Comparison of ENCODE assay signal across 30 mouse cellular contexts in the genomic region with DNA sequence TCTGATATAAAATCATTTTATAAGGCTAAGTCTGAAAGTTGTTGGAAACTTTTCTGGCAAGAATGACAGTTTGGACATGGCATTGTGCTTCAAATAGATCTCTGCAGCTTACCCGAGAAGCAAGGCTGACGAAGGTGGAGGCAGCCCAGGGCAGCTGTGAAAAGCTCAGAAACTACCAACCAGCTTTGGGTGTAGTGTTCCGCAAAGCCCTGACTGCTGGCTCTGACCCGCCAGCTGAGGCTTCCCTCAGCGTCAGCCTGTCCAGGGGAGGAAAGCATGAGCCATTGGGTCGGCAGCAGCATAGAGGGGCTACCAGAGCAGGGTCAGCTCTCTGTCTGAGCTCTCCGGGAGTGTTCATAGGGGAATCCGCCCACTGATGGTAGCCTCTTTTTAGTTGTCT. TPM values are rescaled to one million over a fixed set of nuclear protein-coding genes. Genes with fewer than 3 reads are reported as not detected.
DNase-seq lines count a peak whose midpoint lies in the region; ATAC-seq and TF ChIP-seq lines count a peak whose summit lies in the region.
"Had no signal": no experiment of that assay in that cellular context is flagged by ENCODE, and none has a peak within 500 bp of the region (broad histone marks: within the 10 kb centered on the region; RNA-seq: fewer than 3 reads in every experiment).

No protein-coding gene starts in this region.

- H3K36me3 ChIP-seq in kidney, embryonic 16.5 days (ENCODE audit: insufficient read depth, low read length), result no peaks in the 10 kb centered on the region
- no peaks in the 10 kb centered on the region for H3K36me3 ChIP-seq in limb, embryonic 12.5 days
- H3K36me3 ChIP-seq in liver, postnatal 0 days (replicated peaks; ENCODE audit: insufficient read depth, low read length), result no peaks in the 10 kb centered on the region; the same call in 1 of the 2 replicates
- H3K36me3 ChIP-seq: embryonic facial prominence, embryonic 15.5 days; forebrain, embryonic 12.5 days; heart, embryonic 10.5 days; heart, embryonic 15.5 days; lung, embryonic 15.5 days; neural tube, embryonic 12.5 days had no signal

- peak; percentile 55 for DNase-seq in gastrocnemius, adult 2 months
- DNase-seq in gastrocnemius, postnatal 4 days (ENCODE audit: low spot score in 2 of 2), result no peak
- no peak for DNase-seq in kidney, adult 8-10 months
- DNase-seq in 3T3-L1 (ENCODE audit: low read depth, low spot score), result peak; percentile 3
- no peak for DNase-seq in liver, postnatal 0 days
- DNase-seq: adrenal gland, postnatal 25 days; cerebellum, adult 18-20 months; cerebellum, postnatal 10 days; forebrain, postnatal 0 days; heart, adult 11 months; right cerebral cortex, adult 18-20 months; thymus, adult 2 months; thymus, postnatal 36 days had no signal

- no peak overlapping the region for H3K9ac ChIP-seq in kidney, embryonic 16.5 days (replicated peaks; ENCODE audit: low read length)
- no peak overlapping the region for H3K9ac ChIP-seq in limb, embryonic 12.5 days (replicated peaks)
- H3K9ac ChIP-seq in liver, postnatal 0 days (replicated peaks), result no peak overlapping the region
- H3K9ac ChIP-seq: embryonic facial prominence, embryonic 15.5 days; forebrain, embryonic 12.5 days; forebrain, postnatal 0 days; heart, embryonic 15.5 days; liver, embryonic 15.5 days; lung, embryonic 15.5 days; neural tube, embryonic 12.5 days had no signal

- H3K4me3 ChIP-seq in gastrocnemius, adult 2 months, result peak overlapping the region; percentile 40
- H3K4me3 ChIP-seq in kidney, embryonic 16.5 days (ENCODE audit: low read length), result no peak overlapping the region
- no peak overlapping the region for H3K4me3 ChIP-seq in limb, embryonic 12.5 days (replicated peaks)
- H3K4me3 ChIP-seq in liver, postnatal 0 days (ENCODE audit: low read depth, low read length), result no peak overlapping the region
- H3K4me3 ChIP-seq: embryonic facial prominence, embryonic 15.5 days; forebrain, embryonic 12.5 days; heart, embryonic 10.5 days; heart, embryonic 15.5 days; liver, embryonic 15.5 days; lung, embryonic 15.5 days; midbrain, embryonic 10.5 days; myocyte; neural tube, embryonic 12.5 days had no signal

- 55% methylated on average over 8 of the region's 8 CpGs for WGBS in kidney, embryonic 16.5 days
- WGBS in limb, embryonic 12.5 days, result 74% methylated on average over 8 of the region's 8 CpGs
- 81% methylated on average over 8 of the region's 8 CpGs for WGBS in liver, postnatal 0 days (ENCODE audit: insufficient replicate concordance)

- H3K9me3 ChIP-seq in kidney, embryonic 16.5 days (ENCODE audit: low read length), result no peaks in the 10 kb centered on the region
- no peaks in the 10 kb centered on the region for H3K9me3 ChIP-seq in limb, embryonic 12.5 days
- H3K9me3 ChIP-seq in liver, postnatal 0 days (ENCODE audit: low read length), result no peaks in the 10 kb centered on the region
- H3K9me3 ChIP-seq: embryonic facial prominence, embryonic 15.5 days; forebrain, embryonic 12.5 days; heart, embryonic 10.5 days; heart, embryonic 15.5 days; liver, embryonic 15.5 days; lung, embryonic 15.5 days; midbrain, embryonic 10.5 days; neural tube, embryonic 12.5 days had no signal

- intact Hi-C loops in gastrocnemius, adult 2 months (cut with DNase I), result no loop called here

- peaks cover 41% of the 10 kb centered on the region for H3K4me1 ChIP-seq in kidney, embryonic 16.5 days (ENCODE audit: insufficient read depth, low read length)
- H3K4me1 ChIP-seq in limb, embryonic 12.5 days (replicated peaks), result peaks cover 70% of the 10 kb centered on the region
- H3K4me1 ChIP-seq in liver, postnatal 0 days (ENCODE audit: insufficient read depth), result peaks cover 22% of the 10 kb centered on the region

- no peak for TF ChIP-seq EP300 in liver, postnatal 0 days (IDR thresholded peaks at IDR 0.05; ENCODE audit: low read depth)

- no peak for TF ChIP-seq CTCF in gastrocnemius, adult 2 months (IDR thresholded peaks at IDR 0.05)
- TF ChIP-seq CTCF in liver, postnatal 0 days (IDR thresholded peaks at IDR 0.05; ENCODE audit: low read depth), result no peak

- H3K27me3 ChIP-seq in kidney, embryonic 16.5 days (ENCODE audit: insufficient read depth, low read length), result no peaks in the 10 kb centered on the region
- H3K27me3 ChIP-seq in limb, embryonic 12.5 days, result no peaks in the 10 kb centered on the region
- no peaks in the 10 kb centered on the region for H3K27me3 ChIP-seq in liver, postnatal 0 days (ENCODE audit: insufficient read depth, low read length)
- H3K27me3 ChIP-seq: embryonic facial prominence, embryonic 15.5 days; heart, embryonic 15.5 days; liver, embryonic 15.5 days; lung, embryonic 15.5 days; neural tube, embryonic 12.5 days had no signal

- H3K4me2 ChIP-seq in kidney, embryonic 16.5 days (replicated peaks; ENCODE audit: low read depth, low read length), result no peak overlapping the region
- no peak overlapping the region for H3K4me2 ChIP-seq in limb, embryonic 12.5 days
- no peak overlapping the region for H3K4me2 ChIP-seq in liver, postnatal 0 days (ENCODE audit: low read depth, low read length)
- H3K4me2 ChIP-seq: embryonic facial prominence, embryonic 15.5 days; forebrain, embryonic 12.5 days; heart, embryonic 15.5 days; liver, embryonic 15.5 days; lung, embryonic 15.5 days; neural tube, embryonic 12.5 days had no signal

- peak overlapping the region; percentile 59 for H3K27ac ChIP-seq in gastrocnemius, adult 2 months
- H3K27ac ChIP-seq in kidney, embryonic 16.5 days (ENCODE audit: low read length), result 0 out of 2 replicates have a peak overlapping the region, but pooled peaks have one; percentile 19
- H3K27ac ChIP-seq in limb, embryonic 12.5 days, result 0 out of 2 replicates have a peak overlapping the region, but pooled peaks have one; percentile 41
- H3K27ac ChIP-seq in liver, postnatal 0 days (ENCODE audit: low read depth), result no peak overlapping the region
- H3K27ac ChIP-seq: embryonic facial prominence, embryonic 15.5 days; forebrain, embryonic 12.5 days; heart, embryonic 10.5 days; heart, embryonic 15.5 days; liver, embryonic 15.5 days; lung, embryonic 15.5 days; midbrain, embryonic 10.5 days; neural tube, embryonic 12.5 days had no signal

- ATAC-seq in kidney, embryonic 16.5 days (ENCODE audit: low FRiP score, low TSS enrichment), result no peak
- no peak for ATAC-seq in limb, embryonic 12.5 days (ENCODE audit: insufficient number of reproducible peaks, insufficient read depth, low FRiP score, low TSS enrichment, low read depth)
- ATAC-seq in liver, postnatal 0 days, result no peak
- ATAC-seq: CD4-positive, CD25-positive, alpha-beta regulatory T cell, adult 4 months; forebrain, postnatal 0 days; hindbrain, embryonic 16.5 days had no signal

RNA-seq across cellular contexts. Expression of a gene that starts 6.8 kb away (rescaled TPM):
- 10 to 100 TPM; 11.1 to 12.2 TPM for total RNA-seq in gastrocnemius, adult 2 months (2021)
- total RNA-seq in gastrocnemius, postnatal 4 days (2021), result 10 to 100 TPM; 10.8 to 13.4 TPM
- 35.0 and 38.3 TPM in 2 replicates for polyA plus RNA-seq in kidney, embryonic 16.5 days (2015; fragmentation: Nextera tagmentation; extraction: Ambion mirVana)
- polyA plus RNA-seq in limb, embryonic 12.5 days (2016; fragmentation: Nextera tagmentation; extraction: Ambion mirVana), result 29.5 and 30.1 TPM in 2 replicates
- polyA plus RNA-seq in liver, postnatal 0 days (2015; fragmentation: Nextera tagmentation; extraction: Ambion mirVana), result 12.8 and 14.2 TPM in 2 replicates

RNA-seq across cellular contexts. Expression of a gene that starts 7.0 kb away (rescaled TPM):
- not detected for total RNA-seq in gastrocnemius, adult 2 months (2021)
- not detected for total RNA-seq in gastrocnemius, postnatal 4 days (2021)
- polyA plus RNA-seq in kidney, embryonic 16.5 days (2015; fragmentation: Nextera tagmentation; extraction: Ambion mirVana), result not detected in 2 replicates
- 0.19 and 0.34 TPM in 2 replicates for polyA plus RNA-seq in limb, embryonic 12.5 days (2016; fragmentation: Nextera tagmentation; extraction: Ambion mirVana)
- 0.08 and 0.09 TPM in 2 replicates for polyA plus RNA-seq in liver, postnatal 0 days (2015; fragmentation: Nextera tagmentation; extraction: Ambion mirVana)
- total RNA-seq: adrenal gland, adult 18-20 months; heart, postnatal 25 days; megakaryocyte progenitor cell, adult 5-6 weeks; midbrain, postnatal 0 days had no signal
- polyA plus RNA-seq: forebrain, embryonic 12.5 days; heart, embryonic 10.5 days; liver, embryonic 15.5 days; myocyte had no signal

Comparison
In these comparisons a context has a peak if more than half of its experiments do, and no peak if none do; other contexts are left out.
1. DNase-seq: peak in gastrocnemius, adult 2 months (single experiment) and 3T3-L1 (single experiment); none in gastrocnemius, postnatal 4 days (0 of 2), kidney, adult 8-10 months (0 of 2) and liver, postnatal 0 days (single experiment).